Mouse (Mus musculus) heart, postnatal 14 days (tissue): Measurements from ENCODE around the gene Olfr1160. TPM values are rescaled to one million over a fixed set of nuclear protein-coding genes. Genes with fewer than 3 reads are reported as not detected.
"Not testable (repeated sequence)": the region's sequence is repeated elsewhere in the genome, so short reads cannot be mapped to it uniquely, and the experiment has no call there.

Source experiments
- DNase-seq, 2 experiments: peaks; one replicate each; pipeline ENCODE4 v3.0.0; 2021 to 2022
- intact Hi-C: fragments of 180-260 bp; cut with DNase I; formaldehyde crosslinking; loops from one replicate; pipeline ENCODE4 v1.15.1; 2025
- long read RNA-seq, 2 experiments: library from polyadenylated mRNA; stranded (forward); transcript quantifications; one replicate each; pipeline ENCODE4 v2.0.0; 2021
- total RNA-seq, 2 experiments: library from RNA; stranded (reverse); gene quantifications; 2 replicates each; pipeline ENCODE4 v1.2.3; 2021

Olfr1160 gene
- not detected for total RNA-seq
- long read RNA-seq, experiment 1, result 0 reads
- long read RNA-seq, experiment 2, result 0 reads

DNA sequence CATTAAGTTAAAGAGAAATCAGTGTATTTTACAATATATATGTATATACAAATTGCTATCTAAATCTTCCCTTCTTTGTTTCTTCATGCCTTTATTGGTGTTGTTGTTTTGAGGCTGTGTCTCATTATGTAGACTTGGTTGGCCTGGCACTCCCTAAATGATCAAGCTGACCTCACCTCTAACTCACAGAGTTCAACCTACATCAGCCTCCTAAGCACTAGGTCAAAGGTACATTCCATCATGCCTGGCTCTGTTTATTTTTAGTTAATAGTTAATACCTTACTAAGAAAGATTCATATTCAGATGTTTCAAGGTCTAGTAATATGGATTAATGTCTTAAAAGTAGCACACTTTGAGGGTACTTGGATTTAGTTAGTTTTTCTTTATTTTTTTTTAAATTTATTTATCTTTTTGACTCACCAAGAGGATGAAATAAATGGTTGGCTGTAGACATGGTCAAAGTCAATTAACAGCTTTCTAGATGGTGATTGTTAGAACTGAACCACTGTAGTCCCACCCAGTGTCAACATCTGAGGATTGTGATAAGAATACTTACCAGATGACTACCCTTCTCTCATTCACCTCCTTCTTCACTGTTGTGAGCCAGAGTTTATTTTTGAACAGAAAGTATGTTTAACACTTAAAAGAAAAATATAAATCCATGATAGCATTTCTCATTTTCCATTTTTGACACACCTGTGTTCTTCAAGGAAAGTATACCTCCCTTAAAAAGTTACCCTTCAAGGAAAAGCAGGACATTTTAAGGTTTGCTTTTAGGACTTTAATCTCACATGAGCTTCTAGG, at the start of gene Olfr1160:
Gene Olfr1160 (minus strand): TSS at position 754 of the 804 bp plus-strand sequence.
- intact Hi-C loops, result no loop called here
- DNase-seq, result no peak

DNA sequence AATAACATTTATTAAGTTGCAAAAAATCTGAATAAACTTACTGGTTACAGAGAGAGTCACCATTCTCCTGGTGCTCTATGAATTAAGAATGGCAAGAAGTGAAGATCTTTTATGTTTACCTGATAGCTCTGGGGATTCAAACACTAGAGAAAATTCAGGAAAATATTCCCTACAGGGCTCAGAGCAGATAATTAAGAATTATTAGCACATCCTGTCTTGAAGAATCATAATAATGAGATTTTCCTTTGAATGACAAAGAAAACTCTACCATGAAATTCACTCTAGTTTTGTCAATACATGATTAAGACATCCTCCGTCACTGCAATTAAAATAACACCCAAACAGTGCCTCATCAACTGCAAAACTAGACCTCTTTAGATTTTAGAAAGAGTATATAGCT, 43.0 kb upstream of the Olfr1160 start, which contains the start of gene Olfr1162:
Gene Olfr1162 (minus strand): TSS at position 101 of the 400 bp plus-strand sequence.
- no peak for DNase-seq
- intact Hi-C loops, result no loop called here

DNA sequence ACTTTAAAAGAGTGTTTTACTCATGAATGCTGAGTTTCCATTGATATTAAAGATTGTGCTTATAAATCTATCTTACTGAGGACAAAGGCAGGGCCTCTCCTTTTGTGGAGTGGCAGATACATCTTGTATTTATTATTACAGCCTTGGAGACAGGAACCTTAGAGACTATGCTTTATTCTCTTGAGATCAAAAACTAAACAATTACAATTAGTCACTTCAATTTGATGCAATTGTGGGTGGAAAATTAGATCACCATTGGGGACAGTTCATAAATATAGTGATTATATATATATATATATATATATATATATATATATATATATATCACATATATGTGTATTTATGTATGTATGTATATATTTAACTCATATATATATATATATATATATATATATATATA, 29.5 kb upstream of the Olfr1160 start, which contains the start of gene Olfr73:
Gene Olfr73 (minus strand): TSS at position 101 of the 400 bp plus-strand sequence.
- no peak for DNase-seq
- intact Hi-C loops, result no loop called here

DNA sequence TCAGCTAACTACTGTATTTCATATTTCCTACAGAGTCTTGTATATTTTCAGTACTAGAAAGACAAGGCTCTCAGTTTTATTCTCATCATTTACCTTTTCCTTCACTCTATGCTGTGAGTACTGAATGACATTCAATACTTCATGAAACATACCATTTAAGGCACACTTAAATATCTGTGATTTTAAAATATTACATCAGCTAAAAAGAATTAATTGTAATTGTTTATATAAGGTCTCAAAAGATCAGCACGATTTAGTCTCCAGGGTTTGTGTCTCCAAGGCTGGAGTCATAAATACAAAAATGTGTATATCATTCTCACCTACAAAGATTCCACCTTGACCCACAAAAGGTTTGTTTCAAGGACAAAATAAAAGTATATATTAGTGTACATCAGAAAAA, 14.4 kb upstream of the Olfr1160 start, which contains the start of gene Olfr1161:
Gene Olfr1161 (plus strand): TSS at position 301 of the 400 bp plus-strand sequence.
- DNase-seq, intact Hi-C loops: not testable (repeated sequence)

DNA sequence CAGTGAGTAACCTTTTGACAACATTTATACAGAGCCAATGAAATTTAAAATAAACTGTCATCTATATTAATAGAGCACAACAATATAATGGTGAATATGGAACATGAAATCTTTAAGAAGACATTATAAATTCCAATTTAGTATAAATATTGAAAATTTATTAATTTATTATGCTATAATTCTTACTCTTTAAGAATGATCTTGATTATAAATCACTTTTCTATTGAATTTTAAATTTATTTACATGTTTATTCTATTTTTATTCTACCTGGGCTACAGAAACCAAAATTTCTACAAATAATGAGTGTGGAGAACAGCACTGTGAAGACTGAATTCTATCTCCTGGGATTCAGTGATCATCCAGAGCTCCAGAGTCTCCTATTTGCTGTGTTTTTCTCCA, 18.3 kb downstream of the Olfr1160 start, which contains the start of gene Olfr1158:
Gene Olfr1158 (plus strand): TSS at position 301 of the 400 bp plus-strand sequence.
- intact Hi-C loops, result no loop called here
- DNase-seq, result no peak

DNA sequence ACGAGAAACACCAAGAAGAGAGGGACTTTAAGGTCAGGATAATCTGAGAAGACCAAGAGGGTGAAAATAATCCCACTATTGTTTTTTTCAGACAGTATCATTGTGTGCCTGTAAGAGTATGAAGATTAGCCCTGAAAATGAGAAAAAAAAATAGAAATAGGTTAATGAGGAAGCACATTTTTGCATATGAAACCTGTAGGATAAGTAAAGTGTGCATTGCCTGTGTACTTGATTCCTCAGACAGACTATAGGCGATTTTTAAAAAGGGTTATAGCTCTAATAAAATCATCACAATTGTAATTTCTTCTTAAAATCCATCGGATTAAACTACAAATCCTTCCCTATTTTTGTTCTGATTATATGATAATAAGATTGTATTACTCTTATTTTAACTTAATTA, 33.5 kb downstream of the Olfr1160 start, which contains the start of gene Olfr74:
Gene Olfr74 (minus strand): TSS at position 101 of the 400 bp plus-strand sequence.
- no peak for DNase-seq
- intact Hi-C loops, result no loop called here

DNA sequence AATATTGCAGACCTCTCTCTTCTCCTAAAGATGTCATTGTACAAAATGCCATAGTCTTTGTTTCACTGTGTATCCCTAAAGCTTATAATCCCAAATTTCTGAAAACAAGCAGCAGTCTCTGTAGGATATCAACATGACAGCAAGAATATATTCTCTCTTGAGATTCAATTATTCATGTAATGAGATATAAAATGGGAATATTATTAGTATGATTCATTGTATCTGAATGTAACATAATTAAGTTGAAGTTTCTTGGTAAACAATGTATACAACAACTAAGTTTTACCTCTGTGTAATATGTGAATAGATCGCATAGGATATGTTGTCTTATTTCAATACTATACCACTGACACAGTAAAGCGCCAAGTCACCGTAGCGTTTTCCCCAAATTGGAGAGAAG, 39.9 kb downstream of the Olfr1160 start, which contains the start of gene Olfr1157:
Gene Olfr1157 (minus strand): TSS at position 101 of the 400 bp plus-strand sequence.
- intact Hi-C loops, result no loop called here
- no peak for DNase-seq

DNA sequence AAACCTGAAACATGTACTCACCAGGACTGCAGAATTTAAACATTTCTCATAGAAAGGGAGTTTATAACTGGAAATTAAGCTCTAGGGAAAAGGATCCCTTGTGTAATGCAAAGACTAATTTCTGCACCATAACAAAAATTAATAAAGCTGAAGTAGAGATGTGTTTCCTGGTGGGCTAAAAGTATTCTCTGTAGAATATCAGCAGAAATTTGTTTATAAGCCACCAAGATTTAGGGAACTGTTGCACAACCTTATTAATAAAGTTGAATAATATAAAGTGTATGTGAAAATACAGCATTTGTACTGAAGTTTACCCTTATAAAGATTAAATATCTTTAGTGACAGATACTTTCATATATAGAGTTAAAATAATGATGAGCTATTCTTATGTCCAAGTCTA, 55.1 kb downstream of the Olfr1160 start, which contains the start of gene Olfr1156:
Gene Olfr1156 (minus strand): TSS at position 101 of the 400 bp plus-strand sequence.
- no peak for DNase-seq
- intact Hi-C loops, result no loop called here

Other genes with a start within 250 kb of the Olfr1160 start
- gene Olfr152, start 228.8 kb downstream of the Olfr1160 start, total RNA-seq, result not detected
- not detected for gene Olfr1143, start 207.7 kb downstream of the Olfr1160 start, total RNA-seq
- gene Olfr1145, start 198.4 kb downstream of the Olfr1160 start, total RNA-seq, result not detected
- gene Olfr1148, start 177.7 kb downstream of the Olfr1160 start, total RNA-seq, result not detected
- not detected for gene Olfr1150-ps1, start 164.3 kb downstream of the Olfr1160 start, total RNA-seq
- not detected for gene Olfr1151, start 152.4 kb downstream of the Olfr1160 start, total RNA-seq
- not detected for gene Olfr1152, start 141.8 kb downstream of the Olfr1160 start, total RNA-seq
- gene Olfr1153, start 113.3 kb downstream of the Olfr1160 start, total RNA-seq, result not detected
- gene Olfr1154, start 103.1 kb downstream of the Olfr1160 start, total RNA-seq, result not detected
- not detected for gene Olfr1155, start 63.1 kb downstream of the Olfr1160 start, total RNA-seq
- not detected for gene Olfr1156, start 55.2 kb downstream of the Olfr1160 start, total RNA-seq
- not detected for gene Olfr1157, start 40.0 kb downstream of the Olfr1160 start, total RNA-seq
- not detected for gene Olfr74, start 33.6 kb downstream of the Olfr1160 start, total RNA-seq
- not detected for gene Olfr1158, start 18.2 kb downstream of the Olfr1160 start, total RNA-seq
- not detected for gene Olfr1161, start 14.5 kb upstream of the Olfr1160 start, total RNA-seq
- gene Olfr73, start 29.4 kb upstream of the Olfr1160 start, total RNA-seq, result not detected
- gene Olfr1162, start 42.9 kb upstream of the Olfr1160 start, total RNA-seq, result not detected
- gene Olfr1163, start 63.6 kb upstream of the Olfr1160 start, total RNA-seq, result not detected
- gene Olfr1164, start 85.7 kb upstream of the Olfr1160 start, total RNA-seq, result not detected
- not detected for gene Olfr1166, start 120.0 kb upstream of the Olfr1160 start, total RNA-seq
- gene Olfr1167, start 146.9 kb upstream of the Olfr1160 start, total RNA-seq, result not detected
- gene Olfr1168, start 173.6 kb upstream of the Olfr1160 start, total RNA-seq, result not detected
- gene Olfr1170, start 220.1 kb upstream of the Olfr1160 start, total RNA-seq, result not detected